Mouse (Mus musculus): ENCODE results near the gene Csnk1g2.
A peak's percentile ranks its signal among the peaks of the same experiment; 100 is the strongest.
"Not testable (repeated sequence)": the region's sequence is repeated elsewhere in the genome, so short reads cannot be mapped to it uniquely, and the experiment has no call there.

Gene Csnk1g2

DNA sequence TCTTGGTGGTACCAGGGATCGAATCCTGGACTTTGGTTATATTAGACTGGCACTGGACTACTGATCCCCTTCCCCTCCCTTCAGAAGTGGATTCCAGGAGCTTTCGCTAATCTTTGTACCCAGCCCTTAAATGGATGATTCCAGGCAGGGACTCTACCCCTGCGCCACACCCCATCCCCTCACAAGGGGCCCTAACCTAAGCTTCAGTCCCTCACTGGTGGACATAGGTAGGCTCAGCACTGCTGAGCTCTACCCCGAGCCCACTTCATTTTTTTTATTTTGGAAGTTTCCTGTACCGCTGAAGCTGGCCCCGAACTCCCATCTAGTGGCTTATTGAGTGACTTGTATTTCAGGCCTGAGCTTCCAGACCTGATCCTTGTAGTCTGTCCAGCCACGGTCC is 19.3 kb upstream of the Csnk1g2 start:
- DNase-seq = no peak

DNA sequence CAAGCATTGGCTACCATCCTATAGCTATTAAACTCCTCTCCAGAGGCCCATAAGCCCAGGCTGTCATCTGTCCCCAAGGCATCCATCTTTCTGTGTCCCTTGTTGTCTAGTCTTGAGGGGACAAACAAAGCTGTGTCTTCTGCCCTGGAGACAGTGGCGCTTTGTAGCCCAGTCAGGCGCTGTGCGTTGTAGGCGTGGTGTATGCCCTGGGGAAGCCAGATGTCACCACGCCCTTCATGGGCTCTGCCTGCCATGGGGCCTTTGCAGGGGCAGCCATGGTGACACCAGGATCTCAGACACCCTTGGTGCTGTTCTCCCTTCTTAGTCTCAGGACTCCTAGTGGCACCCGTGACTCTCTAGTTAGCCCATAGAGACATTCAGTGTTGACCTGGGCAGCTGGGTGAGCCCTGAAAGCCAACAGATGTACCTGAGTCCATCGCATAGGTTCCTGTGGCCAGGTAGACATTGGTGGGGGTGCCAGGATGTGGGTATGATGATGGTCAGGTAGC is 18.6 kb upstream of the Csnk1g2 start:
- no peak for DNase-seq

DNA sequence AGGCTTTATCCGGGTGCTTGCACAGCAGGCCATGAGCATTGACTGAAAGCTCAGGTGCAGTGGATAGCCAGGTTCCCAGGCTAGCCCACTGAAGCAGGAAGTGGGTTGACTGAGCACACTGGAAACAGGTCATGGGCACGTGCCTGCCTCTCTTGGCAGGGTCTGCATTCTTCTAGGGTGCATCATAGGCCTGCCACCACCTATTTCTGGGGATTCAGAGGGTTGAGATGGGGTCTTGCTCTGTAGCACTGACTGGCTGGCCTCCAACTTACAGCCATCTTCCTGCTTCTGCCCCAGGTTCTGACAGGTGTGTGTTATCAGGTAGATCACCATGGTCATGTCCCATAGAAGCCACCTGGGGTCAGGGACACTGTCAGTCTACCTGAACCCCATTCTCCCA is 17.6 kb upstream of the Csnk1g2 start:
- DNase-seq = no peak

DNA sequence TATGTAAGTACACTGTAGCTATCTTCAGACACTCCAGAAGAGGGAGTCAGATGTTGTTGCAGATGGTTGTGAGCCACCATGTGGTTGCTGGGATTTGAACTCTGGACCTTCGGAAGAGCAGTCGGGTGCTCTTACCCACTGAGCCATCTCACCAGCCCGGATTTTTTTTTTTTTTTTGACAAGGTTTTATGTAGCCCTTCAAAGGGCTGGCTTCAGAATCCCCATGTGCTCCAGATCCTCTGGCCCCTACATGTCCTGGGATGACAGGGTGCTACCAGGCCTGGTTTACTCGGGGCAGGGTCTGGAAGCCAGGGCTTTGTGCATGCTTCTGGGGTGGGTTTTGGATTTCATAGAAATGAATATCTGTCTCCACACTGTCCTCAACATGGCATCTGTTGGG is 16.9 kb upstream of the Csnk1g2 start, which contains the start of gene Gm49322:
TSS of gene Gm49322 (plus strand) at position 301 of the 400 bp plus-strand sequence.
- not testable (repeated sequence) for DNase-seq

DNA sequence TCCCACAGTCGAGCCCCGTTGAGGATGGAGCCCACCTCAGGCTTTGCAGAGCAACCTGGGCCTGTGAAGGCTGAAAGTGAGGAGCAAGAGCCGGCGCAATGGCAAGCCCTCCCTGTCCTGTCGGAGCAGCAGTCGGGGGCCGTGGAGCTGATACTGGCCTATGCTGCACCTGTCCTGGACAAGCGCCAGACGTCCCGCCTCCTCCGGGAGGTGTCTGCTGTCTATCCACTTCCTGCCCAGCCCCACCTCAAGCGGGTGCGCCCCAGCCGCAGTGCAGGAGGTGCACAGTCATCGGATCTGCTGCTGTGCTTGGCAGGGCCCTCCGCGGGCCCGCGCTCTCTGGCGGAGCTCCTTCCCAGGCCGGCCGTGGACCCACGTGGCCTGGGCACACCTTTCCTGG is 16.3 kb upstream of the Csnk1g2 start:
- DNase-seq = no peak

DNA sequence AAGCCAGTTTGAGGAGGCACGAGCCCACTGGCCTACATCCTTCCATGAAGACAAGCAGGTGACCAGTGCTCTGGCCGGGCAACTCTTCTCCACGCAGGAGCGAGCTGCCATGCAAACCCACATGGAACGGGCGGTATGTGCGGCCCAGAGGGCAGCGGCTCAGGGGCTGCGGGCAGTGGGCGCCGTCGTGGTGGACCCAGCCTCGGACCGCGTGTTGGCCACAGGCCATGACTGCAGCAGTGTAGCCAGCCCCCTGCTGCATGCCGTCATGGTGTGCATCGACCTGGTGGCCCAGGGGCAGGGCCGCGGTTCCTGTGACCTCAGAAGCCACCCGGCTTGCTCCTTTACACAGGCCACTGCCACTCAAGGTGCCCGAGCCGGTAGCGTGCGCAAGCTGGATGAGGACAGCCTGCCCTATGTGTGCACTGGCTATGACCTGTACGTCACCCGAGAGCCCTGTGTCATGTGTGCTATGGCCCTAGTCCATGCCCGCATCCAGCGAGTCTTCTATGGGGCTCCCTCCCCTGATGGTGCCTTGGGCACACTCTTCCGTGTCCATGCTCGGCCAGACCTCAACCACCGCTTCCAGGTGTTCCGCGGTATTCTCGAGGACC is 15.8 kb upstream of the Csnk1g2 start:
- DNase-seq = no peak

DNA sequence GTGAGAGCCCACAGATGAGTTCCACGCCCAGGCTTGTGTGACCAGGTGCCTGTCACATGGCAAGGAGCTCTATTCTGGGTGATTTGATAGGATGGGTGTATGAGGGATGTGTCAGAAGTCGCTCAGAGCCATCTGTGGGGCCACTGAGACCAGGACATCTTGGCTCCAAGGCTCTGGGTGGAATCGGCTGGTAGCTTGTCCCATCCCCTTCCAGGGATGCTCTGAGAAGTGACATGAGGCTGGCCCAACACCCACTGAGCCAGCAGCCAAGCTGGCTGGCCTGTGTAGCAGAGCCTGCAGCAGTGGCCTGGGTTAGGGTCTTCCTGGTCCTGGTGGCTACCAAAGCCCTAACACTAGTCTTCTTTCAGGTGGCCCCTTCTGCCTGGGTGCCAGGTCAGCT is 14.2 kb upstream of the Csnk1g2 start:
- no peak for DNase-seq

DNA sequence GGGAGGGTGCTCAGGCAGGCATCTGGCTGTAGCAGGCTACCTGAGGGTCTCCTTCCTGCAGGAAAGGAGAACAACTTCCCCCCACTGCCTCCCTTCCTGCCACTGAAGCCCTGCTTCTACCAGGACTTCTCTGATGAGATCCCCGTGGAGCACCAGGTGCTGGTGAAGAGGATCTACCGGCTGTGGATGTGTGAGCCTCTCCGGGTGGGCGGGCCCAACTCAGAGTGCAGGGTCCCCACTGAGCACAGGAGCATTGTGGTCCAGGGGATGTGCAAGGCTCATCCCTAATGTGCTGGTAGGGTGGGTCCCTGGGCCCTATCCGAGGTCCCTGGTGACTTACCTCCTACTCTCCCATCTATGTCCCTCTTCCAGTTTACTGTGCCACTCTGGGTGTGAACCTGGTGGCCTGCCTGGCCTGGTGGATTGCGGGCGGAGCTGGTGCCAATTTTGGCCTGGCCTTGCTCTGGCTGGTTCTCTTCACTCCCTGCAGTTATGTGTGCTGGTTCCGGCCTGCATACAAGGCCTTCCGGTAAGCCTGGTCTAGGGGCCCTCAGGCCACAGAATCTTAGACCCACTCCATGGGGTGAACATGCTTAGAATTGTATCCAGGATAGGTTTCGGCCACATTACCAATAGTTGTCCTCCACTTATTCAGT is 13.2 kb upstream of the Csnk1g2 start:
- peak; percentile 39 for DNase-seq

DNA sequence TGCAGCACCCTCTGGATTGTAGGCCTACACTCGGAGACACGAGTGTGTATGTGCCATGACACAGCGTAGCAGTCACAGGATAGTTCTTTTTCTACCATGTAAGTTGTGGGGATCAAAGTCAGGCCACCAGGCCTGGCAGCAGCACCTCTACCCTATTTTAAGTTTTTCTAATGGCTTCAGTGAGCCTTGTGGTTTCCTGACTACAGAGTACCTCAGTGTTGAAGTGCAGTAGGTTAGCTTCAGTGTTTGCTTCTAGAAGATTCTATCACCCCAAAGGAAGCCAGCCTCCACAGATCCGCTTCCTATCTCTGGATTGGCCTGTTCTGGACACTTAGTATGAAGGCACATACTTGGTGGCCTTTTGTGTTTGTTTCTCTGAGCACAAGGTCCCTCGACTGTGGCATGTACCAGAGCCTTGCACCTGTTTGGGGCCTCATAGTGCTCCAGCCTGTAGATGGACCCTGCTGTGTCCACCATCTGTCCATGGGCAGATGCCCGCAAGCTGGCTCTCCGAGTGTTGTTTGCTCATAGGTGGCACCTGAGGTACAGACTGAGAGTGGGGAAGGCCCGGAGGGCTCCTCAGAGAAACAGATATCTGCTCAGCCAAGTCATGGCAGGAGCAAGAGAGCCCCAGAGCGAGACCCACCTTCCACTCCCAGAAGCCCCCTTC is 12.4 kb upstream of the Csnk1g2 start:
- DNase-seq = peak; percentile 87

DNA sequence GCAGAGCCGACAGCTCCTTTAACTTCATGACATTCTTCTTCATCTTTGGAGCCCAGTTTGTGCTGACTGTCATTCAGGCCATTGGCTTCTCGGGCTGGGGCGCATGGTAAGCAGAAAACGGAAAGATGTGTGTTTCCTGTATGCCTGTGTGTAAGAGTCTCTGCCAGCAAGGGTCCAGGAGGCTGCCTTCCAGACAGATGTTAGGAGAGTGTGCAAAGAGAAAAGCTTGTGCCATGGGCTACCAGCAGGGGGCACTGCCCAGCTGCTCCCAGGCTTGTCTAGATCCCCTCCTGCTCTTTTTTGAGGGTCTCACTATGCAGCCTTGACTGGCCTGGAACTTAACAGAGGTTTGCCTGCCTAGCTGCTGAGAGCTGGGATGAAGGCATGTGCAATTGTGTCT is 11.6 kb upstream of the Csnk1g2 start:
- peak; percentile 50 for DNase-seq

DNA sequence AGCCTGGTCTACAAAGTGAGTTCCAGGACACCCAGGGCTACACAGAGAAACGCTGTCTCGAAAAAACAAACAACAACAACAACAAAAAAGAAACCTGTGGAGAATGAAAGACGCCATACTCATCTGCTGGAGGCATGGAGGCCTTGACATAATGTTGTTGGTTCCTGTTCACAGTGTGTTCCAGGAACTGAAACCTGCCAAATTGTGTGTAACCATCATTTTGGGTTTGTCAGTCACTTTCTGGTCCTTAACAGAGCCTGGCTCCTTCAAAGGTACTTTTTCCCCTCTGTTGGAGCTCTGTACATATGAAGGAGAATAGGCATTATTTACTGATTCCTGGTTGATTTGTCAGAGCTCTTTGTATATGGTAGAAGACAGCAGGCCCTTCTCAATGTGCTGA is 10.7 kb upstream of the Csnk1g2 start:
- DNase-seq = no peak

DNA sequence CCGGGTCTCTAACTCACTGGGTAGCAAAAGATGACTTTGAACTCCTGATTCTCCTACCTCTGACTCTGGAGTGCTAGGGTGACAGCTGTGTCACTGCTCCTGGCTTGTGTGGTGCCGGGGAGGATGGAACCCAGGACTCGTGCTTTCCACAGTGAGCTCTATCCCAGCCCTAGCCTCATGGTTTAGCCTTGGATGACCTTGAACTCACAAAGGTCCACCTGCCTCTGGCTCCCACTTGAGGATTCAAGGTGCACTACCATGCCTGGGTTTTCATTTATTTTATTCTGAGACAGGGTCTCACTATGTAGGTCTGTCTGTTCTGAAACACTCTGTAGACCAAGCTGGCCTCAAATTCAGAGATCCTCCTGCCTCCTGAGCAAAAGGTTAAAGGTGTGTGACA is 8.8 kb upstream of the Csnk1g2 start:
- no peak for DNase-seq

DNA sequence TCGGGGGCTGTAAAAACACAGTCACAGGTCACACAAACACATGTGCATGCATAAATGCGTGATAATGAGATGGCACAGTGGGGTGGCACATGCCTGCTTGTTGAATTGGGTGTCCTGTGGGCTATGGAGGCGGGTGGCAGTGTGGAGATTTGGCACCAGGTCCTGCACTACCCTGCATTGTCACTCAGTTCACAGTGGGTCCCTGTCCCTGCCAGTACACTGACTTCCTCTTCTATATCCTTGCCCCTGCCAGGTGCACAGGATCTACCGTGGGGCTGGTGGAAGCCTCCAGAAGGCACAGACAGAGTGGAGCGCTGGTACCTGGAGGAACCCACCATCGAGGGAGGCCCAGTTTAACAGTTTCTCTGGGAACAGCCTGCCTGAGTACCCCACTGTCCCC is 8.3 kb upstream of the Csnk1g2 start:
- DNase-seq = no peak

DNA sequence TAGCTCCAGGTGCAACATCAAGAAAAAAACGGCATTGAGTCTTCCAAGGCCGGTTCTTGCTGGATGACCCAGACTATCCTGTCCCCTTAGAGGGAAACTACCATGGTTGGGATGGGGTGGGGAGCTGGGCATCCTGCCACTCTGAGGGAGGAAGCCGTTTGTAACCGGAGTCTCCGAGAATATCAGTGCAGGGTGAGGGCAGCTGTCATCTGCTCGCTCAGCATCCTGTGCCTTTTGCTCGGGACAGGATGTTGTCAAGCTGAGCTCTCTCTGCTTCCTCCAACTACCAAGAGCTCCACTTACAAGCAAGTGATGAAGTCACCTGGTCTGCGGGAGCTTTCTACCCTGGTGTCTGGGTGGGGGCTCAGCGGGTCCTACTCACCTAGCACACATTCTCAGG is 4.5 kb upstream of the Csnk1g2 start:
- DNase-seq = no peak

DNA sequence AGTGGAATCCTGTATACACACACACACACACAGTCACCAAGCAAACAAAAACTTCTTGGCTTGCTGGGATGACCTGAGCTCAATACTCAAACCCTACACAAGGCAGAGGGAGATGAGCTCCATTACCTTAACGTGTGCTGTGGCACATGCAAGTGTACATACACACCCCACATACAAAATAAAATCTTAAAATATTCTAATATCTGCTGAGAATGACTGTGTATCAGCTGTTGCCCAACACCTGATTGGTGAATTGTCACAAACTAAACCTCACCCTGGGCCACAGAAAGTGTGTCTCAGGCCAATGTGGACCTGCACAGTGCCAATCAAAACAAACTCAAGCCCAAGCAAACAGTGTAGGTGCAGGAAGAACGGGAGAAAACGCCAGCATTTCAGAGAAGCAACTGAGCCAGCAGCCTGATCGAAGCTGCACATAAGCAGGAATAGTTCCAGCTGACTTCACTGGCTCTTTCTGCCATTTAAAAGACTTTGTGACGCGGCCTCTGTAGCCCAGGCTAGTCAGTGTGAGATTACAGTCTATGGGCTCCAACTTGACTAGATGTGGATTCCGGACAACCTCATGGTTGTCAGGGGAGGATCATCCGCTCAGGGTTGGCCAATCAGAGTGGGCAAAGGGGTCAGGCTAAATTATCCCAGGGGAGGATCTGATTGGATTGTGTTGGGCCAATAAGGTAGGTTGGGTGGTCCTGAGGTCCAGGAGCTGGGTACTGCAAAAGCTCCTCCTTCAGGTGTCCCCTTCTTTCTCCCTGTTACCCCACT is 3.0 kb upstream of the Csnk1g2 start:
- DNase-seq = no peak

DNA sequence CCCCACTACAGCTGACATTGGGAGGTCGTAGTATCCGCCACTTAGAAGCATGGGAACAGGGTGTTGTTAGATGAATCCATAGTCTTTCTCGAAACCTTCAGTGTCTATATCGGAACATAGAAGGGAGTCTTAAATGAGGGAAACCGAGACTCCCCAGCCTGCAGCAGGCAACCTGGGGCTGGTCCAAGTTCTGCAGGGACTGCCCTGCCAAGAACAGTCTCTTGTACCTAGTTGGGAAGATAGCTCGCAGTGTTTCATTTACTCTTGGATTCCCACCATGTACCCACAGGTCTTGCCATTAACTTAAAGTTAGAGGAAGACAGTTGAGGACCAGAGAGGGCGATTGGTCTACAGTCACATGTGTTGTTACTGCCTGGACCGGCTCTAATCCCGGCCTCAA is 2.3 kb upstream of the Csnk1g2 start:
- no peak for DNase-seq

DNA sequence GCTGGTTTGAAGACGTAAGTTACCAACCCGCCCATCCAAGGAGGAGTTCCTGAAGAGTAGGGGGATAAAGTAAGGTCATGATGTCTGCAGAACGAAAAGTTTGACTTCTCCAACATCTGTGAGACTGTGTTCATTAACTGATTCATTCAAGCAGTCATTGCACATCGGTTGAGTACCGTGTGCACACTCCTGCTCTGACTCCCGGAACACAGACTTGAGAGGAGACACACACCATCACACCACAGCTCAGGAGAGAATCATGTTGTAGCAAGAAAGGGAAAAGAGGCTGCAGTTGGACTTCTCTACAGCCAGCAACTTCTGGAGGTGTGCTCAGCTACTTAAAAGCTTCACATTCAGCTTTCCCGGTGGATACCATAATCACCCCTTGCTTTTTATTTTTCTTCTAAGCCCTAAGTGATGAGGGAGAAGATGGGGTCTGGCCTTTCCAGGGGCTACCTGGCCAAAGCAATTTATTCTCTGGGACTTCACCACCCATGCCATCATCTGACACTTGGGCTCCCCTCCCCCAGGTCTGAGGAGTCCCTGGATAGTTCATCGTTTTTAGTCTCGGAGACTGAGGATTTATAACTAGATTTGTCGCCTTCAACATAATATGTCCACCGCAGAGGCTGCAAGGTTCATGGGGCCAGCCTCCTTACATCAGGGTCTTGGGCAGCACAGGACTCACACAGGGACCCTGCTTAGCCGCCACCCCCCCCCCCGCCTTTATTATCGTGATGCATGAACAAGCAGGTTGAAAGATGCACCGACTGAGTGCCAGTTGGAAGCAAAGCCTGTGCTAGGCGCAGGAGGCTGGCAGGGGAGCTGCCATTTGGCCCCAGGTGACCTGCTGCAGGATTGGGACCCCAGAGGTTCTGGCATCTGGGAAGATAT is 1.6 kb upstream of the Csnk1g2 start:
- no peak for DNase-seq

DNA sequence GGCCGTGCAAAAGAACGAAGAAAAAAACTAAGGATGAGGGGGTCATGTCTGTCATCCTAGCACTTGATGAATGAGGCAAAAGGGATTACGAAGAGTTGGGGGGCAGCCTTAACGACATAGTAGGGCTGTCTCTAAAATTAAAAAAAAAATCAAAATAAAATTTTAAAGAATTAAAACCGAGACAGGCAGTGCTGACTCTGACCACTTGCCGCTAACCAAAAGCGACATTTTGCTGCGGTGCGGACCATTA is 1.0 kb upstream of the Csnk1g2 start:
- DNase-seq = no peak

DNA sequence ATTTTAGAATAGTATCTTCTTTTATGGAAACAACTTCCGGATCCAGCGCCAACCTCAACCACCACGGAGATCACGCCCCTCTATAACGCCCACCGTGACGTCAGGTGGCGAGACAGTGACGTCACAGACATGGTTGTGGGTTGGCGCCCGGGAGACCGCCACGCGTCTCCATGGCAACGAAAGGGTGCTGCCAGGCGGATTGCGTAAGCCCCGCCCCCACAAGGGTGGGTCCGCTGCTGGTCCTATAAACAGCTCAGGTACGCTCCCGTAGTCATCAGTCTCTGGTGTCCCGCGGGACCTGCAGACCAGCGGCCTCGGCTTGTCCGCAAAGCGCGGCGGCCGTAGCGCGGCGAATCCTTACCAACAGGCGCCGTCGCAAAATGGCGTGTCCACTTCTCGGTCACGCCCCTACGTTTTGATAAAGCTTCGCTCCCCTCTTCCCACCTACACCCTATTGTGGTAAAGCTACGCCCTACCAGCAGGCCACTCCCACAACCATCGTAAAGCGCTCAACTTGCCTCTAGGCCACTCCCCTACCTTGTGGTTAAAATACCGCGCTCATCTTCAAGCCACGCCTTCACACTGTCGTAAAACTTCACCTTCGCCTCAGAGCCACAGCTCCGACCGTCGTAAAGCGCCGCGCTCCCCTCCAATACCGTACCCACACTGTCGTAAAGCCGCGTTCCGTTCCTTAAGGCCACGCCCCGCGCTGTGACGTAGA is 538 bp upstream of the Csnk1g2 start:
- peak; percentile 100 for DNase-seq

DNA sequence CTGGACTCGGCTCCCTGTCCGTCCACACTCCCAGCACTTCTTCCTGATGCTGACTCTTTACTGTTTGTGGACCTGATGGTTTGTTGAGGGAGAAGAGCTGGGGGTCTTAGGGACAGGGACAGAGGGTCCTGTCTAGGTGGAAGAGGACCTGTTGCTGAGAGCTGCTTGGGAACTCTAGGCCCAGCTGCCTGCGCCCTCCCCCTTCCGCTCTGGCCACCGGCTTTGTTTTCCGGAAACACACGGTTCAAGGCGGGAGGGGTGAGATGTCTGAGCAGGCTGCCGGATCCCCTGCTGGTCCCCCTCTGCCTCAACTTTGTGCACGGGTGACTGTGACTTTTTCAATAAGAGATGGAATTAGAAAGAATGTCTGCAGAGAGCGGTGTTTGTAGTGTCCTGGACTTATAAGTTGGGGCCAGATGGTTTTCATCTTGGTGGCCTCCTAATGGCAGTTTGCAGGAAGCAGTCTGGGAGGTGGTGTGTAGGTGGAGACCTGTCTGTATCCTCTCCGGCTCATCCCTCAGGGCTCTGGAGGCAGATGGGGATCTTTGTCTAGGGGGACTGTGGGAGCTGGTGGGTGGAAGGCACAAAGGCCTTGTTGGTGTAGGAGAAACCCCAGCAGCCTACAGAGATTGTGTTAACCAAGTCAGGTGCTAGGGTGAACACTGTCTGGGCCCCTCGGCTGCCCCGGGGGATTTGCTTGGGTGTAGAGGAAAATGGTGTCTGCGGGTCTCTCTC is 986 bp downstream of the Csnk1g2 start:
- DNase-seq = no peak

DNA sequence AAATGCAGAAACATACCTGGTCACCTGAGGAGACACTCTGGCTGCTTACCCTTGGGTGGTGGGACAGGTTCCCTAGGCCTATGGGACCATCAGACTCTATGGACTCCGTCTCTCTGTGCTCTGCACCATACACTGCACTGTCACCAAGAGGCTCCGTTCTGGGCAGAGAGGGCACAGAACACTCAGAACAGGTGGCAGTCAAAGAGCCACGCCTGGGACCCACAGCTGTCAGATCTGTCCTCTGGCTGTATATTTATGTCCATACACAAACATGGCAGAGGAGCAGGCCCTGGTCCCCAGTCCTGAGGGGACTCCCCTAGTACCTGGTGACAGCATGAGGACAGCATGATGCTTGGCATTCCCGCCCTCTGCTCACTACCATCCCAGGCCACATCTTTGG is 3.1 kb downstream of the Csnk1g2 start:
- no peak for DNase-seq
